Mouse (Mus musculus) midbrain, embryonic 12.5 days (tissue): ENCODE measurements at regions not wholly inside any gene's neighbourhood (a gene's known extent, or its start where the extent isn't known, plus 50 kb on each side); places are given as distances from the start of the nearest gene placed in this dataset.

Experiments
- ATAC-seq: fragments of 200-750 bp; cut with Nextera tagmentation; 2 replicates; pipeline ENCODE4 v1.8.0; 2017; ENCODE audit warnings: low read depth, moderate TSS enrichment, moderate library complexity; ENCODE audit not compliant: low FRiP score
- H3K27ac ChIP-seq: fragments of 300-500 bp; sonication (generic); replicated peaks from 2 replicates; pipeline ENCODE4 v1.5.1; 2016; ENCODE audit warnings: mild to moderate bottlenecking
- H3K27me3 ChIP-seq: fragments of 300-500 bp; sonication (generic); 2 replicates; pipeline ENCODE4 v1.6.1; 2016; ENCODE audit warnings: mild to moderate bottlenecking
- H3K36me3 ChIP-seq: fragments of 300-500 bp; sonication (generic); 2 replicates; pipeline ENCODE4 v1.6.1; 2016
- H3K4me1 ChIP-seq: fragments of 300-500 bp; sonication (generic); 2 replicates; pipeline ENCODE4 v1.6.1; 2016
- H3K4me2 ChIP-seq: fragments of 300-500 bp; sonication (generic); replicated peaks from 2 replicates; pipeline ENCODE4 v1.6.1; 2016; ENCODE audit warnings: mild to moderate bottlenecking, moderate library complexity
- H3K4me3 ChIP-seq: fragments of 300-500 bp; sonication (generic); 2 replicates; pipeline ENCODE4 v1.5.1; 2016; ENCODE audit warnings: mild to moderate bottlenecking
- H3K9ac ChIP-seq: fragments of 300-500 bp; sonication (generic); replicated peaks from 2 replicates; pipeline ENCODE4 v1.6.1; 2016; ENCODE audit warnings: mild to moderate bottlenecking, moderate library complexity
- H3K9me3 ChIP-seq: fragments of 300-500 bp; sonication (generic); 2 replicates; pipeline ENCODE4 v1.6.1; 2016; ENCODE audit warnings: mild to moderate bottlenecking
- WGBS: fragments of 180-500 bp; shearing (Covaris S2); methylation state at CpG from one replicate; pipeline ENCODE4 v1.1.7; 2016; 5-methylcytosine and 5-hydroxymethylcytosine counted together

DNA sequence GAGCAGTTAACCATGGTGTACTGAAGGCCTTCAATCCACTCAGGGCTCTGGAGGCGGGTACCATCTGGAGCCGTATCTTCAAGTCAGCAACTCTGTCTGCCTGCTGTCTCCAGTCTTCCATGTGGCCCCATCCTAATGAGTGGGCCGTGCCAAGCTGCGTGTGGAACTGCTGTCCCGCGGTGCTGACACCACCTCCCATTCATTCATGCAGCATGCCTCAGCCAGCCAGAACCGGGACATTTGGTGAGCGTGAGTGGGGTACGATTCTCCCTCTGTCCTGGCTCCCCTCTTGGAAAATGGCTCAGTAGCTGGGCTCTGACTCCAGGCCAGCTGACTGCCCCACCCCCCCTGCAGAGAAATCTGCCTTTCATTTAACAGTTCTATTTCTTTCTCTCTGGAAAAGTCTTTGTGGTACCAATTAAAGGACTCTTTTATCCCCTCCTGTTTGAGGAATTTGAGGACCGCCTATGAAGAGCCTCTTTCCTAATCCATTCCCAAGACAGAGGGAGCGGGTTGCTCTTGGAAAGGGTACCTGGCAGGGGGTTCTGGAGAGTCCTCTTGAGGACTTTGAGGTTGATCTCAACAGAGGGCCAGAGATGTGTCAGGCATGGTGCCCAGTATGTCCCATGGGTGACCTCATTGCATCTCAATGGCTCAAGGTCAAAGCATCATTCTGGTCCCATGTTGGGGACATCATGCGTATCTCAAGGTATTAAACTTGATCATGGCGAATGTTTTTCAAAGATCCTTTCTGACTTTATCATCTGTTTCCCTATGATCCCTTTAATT is 55.5 kb upstream of the Brd7 start:
- no peak for ATAC-seq
- Histone ChIP-seq H3K27me3 (no peaks in the 10 kb centered on the region), H3K4me3 (no peak overlapping the region), H3K36me3 (no peaks in the 10 kb centered on the region), H3K4me2 (no peak overlapping the region), H3K27ac (no peak overlapping the region), H3K4me1 (0 out of 2 replicates have a peak, but pooled peaks cover 8% of the 10 kb centered on the region), H3K9me3 (no peaks in the 10 kb centered on the region), H3K9ac (no peak overlapping the region)
- WGBS: 41% methylated on average over 13 of the region's 13 CpGs

- Histone ChIP-seq H3K4me2 (no peak overlapping the region), H3K36me3 (no peaks in the 10 kb centered on the region), H3K4me3 (no peak overlapping the region), H3K27me3 (no peaks in the 10 kb centered on the region), H3K4me1 (no peaks in the 10 kb centered on the region), H3K9ac (no peak overlapping the region), H3K27ac (no peak overlapping the region), H3K9me3 (no peaks in the 10 kb centered on the region)
- 80% methylated on average over 2 of the region's 2 CpGs for WGBS
- ATAC-seq: no peak
Observed at GRCm38 (mm10) chr8:88423264-88423663, 61.3 kb upstream of the Brd7 start.

- Histone ChIP-seq H3K4me2 (no peak overlapping the region), H3K9me3 (no peaks in the 10 kb centered on the region), H3K4me3 (no peak overlapping the region), H3K9ac (no peak overlapping the region), H3K36me3 (no peaks in the 10 kb centered on the region), H3K27ac (no peak overlapping the region), H3K27me3 (no peaks in the 10 kb centered on the region), H3K4me1 (no peaks in the 10 kb centered on the region)
- WGBS: 75% methylated on average over 5 of the region's 5 CpGs
- no peak for ATAC-seq
Observed at GRCm38 (mm10) chr8:88428560-88428959, 66.6 kb upstream of the Brd7 start.

DNA sequence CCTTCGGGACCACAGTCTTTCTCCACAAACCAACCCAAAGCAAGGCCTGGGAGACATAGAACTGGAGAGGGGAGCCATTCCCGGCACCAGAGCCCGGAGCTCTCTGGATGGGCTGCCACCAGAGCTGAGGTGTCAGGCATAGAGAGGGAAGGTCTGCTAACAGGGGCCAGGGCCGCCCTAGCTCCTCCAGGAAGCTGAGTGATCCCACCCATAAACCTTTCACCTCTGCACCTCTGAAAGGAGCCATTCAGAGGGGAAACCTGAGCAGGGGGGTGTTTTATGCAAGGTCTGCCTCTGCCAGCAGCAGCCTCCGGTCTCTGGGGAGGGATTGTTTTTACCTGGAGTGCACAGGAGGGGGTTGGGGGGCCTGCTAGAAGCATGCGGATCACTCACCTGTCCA is 69.4 kb upstream of the Brd7 start:
- H3K4me1 ChIP-seq: no peaks in the 10 kb centered on the region
- ATAC-seq: no peak
- no peak overlapping the region for H3K9ac ChIP-seq
- no peak overlapping the region for H3K27ac ChIP-seq
- 74% methylated on average over 6 of the region's 6 CpGs for WGBS
- no peaks in the 10 kb centered on the region for H3K9me3 ChIP-seq
- H3K4me2 ChIP-seq: no peak overlapping the region
- H3K4me3 ChIP-seq: no peak overlapping the region
- peaks cover 10% of the 10 kb centered on the region; the same call in 1 of the 2 replicates for H3K27me3 ChIP-seq
- no peaks in the 10 kb centered on the region for H3K36me3 ChIP-seq

DNA sequence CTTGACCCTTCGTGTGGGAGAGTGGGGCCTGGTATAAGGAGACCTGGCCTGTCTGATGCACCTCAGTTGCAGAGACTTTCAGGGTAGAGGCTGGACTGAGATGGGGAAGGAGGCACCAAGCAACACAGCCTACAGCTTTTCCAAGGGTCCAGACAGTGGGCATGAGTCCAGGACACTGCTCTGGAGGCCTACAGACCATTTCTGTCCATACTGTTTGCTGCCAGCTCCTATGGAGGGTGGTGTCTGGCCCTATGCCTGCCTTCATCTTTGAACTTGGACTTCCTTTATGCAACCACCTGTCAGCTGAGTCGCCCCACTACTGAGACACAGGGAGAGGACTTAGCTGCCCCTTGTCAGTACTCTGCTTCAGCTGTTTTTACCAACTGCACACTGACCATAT is 73.7 kb upstream of the Brd7 start:
- Histone ChIP-seq H3K4me1 (peaks cover 6% of the 10 kb centered on the region), H3K27ac (no peak overlapping the region), H3K4me2 (no peak overlapping the region), H3K36me3 (no peaks in the 10 kb centered on the region), H3K4me3 (no peak overlapping the region), H3K9me3 (no peaks in the 10 kb centered on the region), H3K27me3 (peaks cover 30% of the 10 kb centered on the region), H3K9ac (no peak overlapping the region)
- no peak for ATAC-seq
- 88% methylated on average over 2 of the region's 2 CpGs for WGBS

DNA sequence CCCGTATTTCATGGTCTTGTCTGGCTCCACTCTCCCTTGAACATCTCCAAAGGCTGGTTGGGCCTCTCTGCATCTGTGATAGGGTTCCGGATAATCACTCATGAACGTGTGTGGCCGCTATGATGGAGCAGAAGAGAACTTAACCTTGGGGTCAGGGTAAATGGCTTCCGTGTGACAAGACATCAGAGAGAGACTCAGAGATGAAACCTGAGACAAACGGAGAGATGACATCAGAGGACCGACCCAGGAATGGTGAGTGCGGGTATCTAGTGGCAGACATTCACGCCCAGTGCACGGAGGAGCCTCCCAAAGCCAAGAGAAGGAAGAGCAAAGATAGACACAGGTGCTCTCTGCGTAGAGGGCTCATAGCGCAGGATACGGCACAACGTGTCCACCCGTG is 78.2 kb upstream of the Brd7 start:
- H3K36me3 ChIP-seq: no peaks in the 10 kb centered on the region
- no peak overlapping the region for H3K27ac ChIP-seq
- H3K27me3 ChIP-seq: peaks cover 30% of the 10 kb centered on the region
- no peak overlapping the region for H3K4me2 ChIP-seq
- no peak overlapping the region for H3K9ac ChIP-seq
- peaks cover 6% of the 10 kb centered on the region for H3K4me1 ChIP-seq
- ATAC-seq: no peak
- WGBS: 83% methylated on average over 15 of the region's 15 CpGs
- no peaks in the 10 kb centered on the region for H3K9me3 ChIP-seq
- H3K4me3 ChIP-seq: no peak overlapping the region

GRCm38 (mm10) chr8:88443397-88443796 is 77.8 kb upstream of the Nkd1 start:
- Histone ChIP-seq H3K27ac (no peak overlapping the region), H3K4me3 (no peak overlapping the region), H3K4me2 (no peak overlapping the region), H3K36me3 (no peaks in the 10 kb centered on the region), H3K27me3 (peaks cover 10% of the 10 kb centered on the region; the same call in 1 of the 2 replicates), H3K4me1 (peaks cover 12% of the 10 kb centered on the region), H3K9me3 (no peaks in the 10 kb centered on the region), H3K9ac (no peak overlapping the region)
- 50% methylated on average over 1 of the region's 1 CpGs for WGBS
- ATAC-seq: no peak

- WGBS: 54% methylated on average over 6 of the region's 6 CpGs
- no peaks in the 10 kb centered on the region for H3K36me3 ChIP-seq
- no peak overlapping the region for H3K9ac ChIP-seq
- H3K9me3 ChIP-seq: no peaks in the 10 kb centered on the region
- peaks cover 38% of the 10 kb centered on the region for H3K27me3 ChIP-seq
- ATAC-seq: no peak
- no peak overlapping the region for H3K4me2 ChIP-seq
- H3K27ac ChIP-seq: 0 out of 2 replicates have a peak overlapping the region, but pooled peaks have one; percentile 8
- peaks cover 31% of the 10 kb centered on the region for H3K4me1 ChIP-seq
- H3K4me3 ChIP-seq: no peak overlapping the region
Observed at GRCm38 (mm10) chr8:88447406-88447805, 73.7 kb upstream of the Nkd1 start.

DNA sequence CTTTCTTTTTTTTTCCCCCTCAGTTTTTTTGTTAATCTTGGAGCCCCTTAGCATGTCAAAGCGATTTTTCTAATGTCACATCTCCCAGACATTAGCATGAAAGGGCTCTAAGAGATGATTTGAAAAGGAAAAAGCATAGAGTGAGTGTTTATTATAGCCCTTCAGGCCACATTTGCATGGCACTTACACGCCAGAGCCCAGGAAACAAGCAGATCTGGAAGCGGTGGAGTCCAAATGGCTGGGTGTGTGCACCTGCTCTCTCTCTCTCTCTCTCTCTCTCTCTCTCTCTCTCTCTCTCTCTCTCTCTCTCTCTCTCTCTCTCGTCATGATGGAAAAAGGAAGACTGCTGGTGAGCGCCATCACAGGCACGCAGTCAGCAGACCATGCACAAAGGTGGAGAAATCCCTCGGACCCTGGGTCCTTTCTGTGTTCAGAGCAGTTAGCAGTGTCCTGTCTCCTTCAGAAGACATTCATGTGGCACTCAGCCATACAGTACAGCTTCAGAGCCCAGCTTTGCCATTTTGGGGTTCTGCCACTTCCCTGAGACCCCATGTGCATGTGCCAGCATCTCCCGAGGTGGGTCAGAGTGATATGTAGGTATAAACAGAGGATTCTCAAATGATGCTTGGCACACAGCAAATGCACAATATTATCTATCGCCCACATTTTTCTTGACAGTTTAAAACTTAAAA is 73.2 kb upstream of the Nkd1 start:
- H3K4me1 ChIP-seq: peaks cover 34% of the 10 kb centered on the region
- peaks cover 44% of the 10 kb centered on the region for H3K27me3 ChIP-seq
- no peaks in the 10 kb centered on the region for H3K9me3 ChIP-seq
- no peak overlapping the region for H3K4me2 ChIP-seq
- H3K36me3 ChIP-seq: no peaks in the 10 kb centered on the region
- H3K27ac ChIP-seq: 0 out of 2 replicates have a peak overlapping the region, but pooled peaks have one; percentile 8
- 74% methylated on average over 8 of the region's 9 CpGs for WGBS
- no peak for ATAC-seq
- H3K9ac ChIP-seq: no peak overlapping the region
- H3K4me3 ChIP-seq: no peak overlapping the region

- peaks cover 41% of the 10 kb centered on the region for H3K4me1 ChIP-seq
Observed at GRCm38 (mm10) chr8:88449001-88449400, 72.2 kb upstream of the Nkd1 start.

GRCm38 (mm10) chr8:88449534-88449933 is 71.6 kb upstream of the Nkd1 start:
- WGBS: 74% methylated on average over 5 of the region's 5 CpGs
- peaks cover 54% of the 10 kb centered on the region for H3K27me3 ChIP-seq

More at GRCm38 (mm10) chr8:88449001-88449400, 72.2 kb upstream of the Nkd1 start:
- Histone ChIP-seq H3K9me3 (no peaks in the 10 kb centered on the region), H3K4me2 (no peak overlapping the region), H3K27me3 (peaks cover 54% of the 10 kb centered on the region), H3K9ac (no peak overlapping the region), H3K4me3 (no peak overlapping the region), H3K36me3 (no peaks in the 10 kb centered on the region), H3K27ac (no peak overlapping the region)
- 84% methylated on average over 9 of the region's 9 CpGs for WGBS
- no peak for ATAC-seq

DNA sequence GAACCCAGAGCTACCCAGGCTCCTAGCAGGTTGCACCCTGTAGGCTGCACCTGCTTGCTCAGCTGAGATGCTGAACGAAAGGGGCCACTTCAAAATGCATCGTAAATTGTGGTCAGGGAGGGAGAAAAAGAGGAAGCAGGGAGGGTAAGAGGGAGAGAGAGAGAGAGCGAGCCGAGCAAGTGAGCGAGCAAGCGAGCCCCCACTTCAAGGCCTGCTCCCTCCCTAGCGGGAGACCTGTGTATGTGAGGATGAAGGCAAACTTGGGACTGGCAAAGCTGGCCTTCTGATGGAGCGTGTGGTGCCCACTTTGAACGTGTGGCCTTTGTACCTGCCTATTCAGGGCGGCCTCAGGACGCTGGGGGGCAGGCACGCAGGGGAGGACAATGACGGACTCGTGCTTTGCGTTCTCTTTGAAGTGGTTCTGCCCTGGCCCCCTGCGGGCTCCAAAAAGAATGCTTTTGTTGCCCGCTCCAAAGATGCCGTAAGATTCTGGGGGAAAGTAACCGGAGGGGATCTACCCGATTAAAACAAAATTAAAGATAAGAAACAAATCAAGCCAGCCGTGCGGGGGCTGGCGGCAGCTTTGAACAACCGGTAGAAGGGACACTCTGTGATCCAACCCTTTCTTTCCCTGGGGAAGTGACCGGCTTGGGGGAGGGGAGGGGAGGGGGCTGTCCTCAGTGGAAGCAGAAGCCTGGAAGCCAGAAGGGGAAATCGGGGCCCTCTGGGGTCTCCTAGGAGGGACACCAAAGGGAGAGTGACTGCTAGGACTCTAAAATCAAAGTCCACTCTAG is 70.1 kb upstream of the Nkd1 start:
- Histone ChIP-seq H3K9me3 (no peaks in the 10 kb centered on the region), H3K27ac (peak overlapping the region; percentile 39), H3K4me2 (peak overlapping the region; percentile 38), H3K4me1 (peaks cover 60% of the 10 kb centered on the region), H3K27me3 (peaks cover 62% of the 10 kb centered on the region), H3K36me3 (no peaks in the 10 kb centered on the region), H3K4me3 (peak overlapping the region; percentile 13; the same call in 1 of the 2 replicates), H3K9ac (0 out of 2 replicates have a peak overlapping the region, but pooled peaks have one; percentile 28)
- WGBS: 3% methylated on average over 25 of the region's 26 CpGs
- ATAC-seq: no peak

More at GRCm38 (mm10) chr8:88449534-88449933, 71.6 kb upstream of the Nkd1 start:
- H3K27ac ChIP-seq: no peak overlapping the region
- peaks cover 46% of the 10 kb centered on the region for H3K4me1 ChIP-seq
- H3K9me3 ChIP-seq: no peaks in the 10 kb centered on the region
- ATAC-seq: no peak
- H3K4me2 ChIP-seq: no peak overlapping the region
- H3K4me3 ChIP-seq: no peak overlapping the region
- H3K36me3 ChIP-seq: no peaks in the 10 kb centered on the region
- no peak overlapping the region for H3K9ac ChIP-seq
